Mouse (Mus musculus): ENCODE measurements at regions not wholly inside any gene's neighbourhood (a gene's known extent, or its start where the extent isn't known, plus 50 kb on each side); places are given as distances from the start of the nearest gene placed in this dataset.

GRCm38 (mm10) chr6:117652012-117652411, 189.0 kb upstream of the Zfp637 start:
- H3K36me3 ChIP-seq (ENCODE audit: control insufficient read depth in 1 of 2, insufficient read depth in 2 of 2, low read length in 2 of 2): no peaks in the 10 kb centered on the region
- H3K9ac ChIP-seq (ENCODE audit: control insufficient read depth, low read depth, low read length, poor library complexity, severe bottlenecking): no peak overlapping the region
- no peaks in the 10 kb centered on the region for H3K9me3 ChIP-seq (replicated peaks; ENCODE audit: insufficient read depth, low read length)
- no peak for TF ChIP-seq GATA1 (IDR thresholded peaks at IDR 0.05; ENCODE audit: low read depth, low read length)
- TF ChIP-seq TBP (IDR thresholded peaks at IDR 0.05; ENCODE audit: low read depth, low read length): no peak
- no peak for TF ChIP-seq NRF1 (IDR thresholded peaks at IDR 0.05; ENCODE audit: insufficient read depth, low read depth, low read length, poor library complexity, severe bottlenecking)
- TF ChIP-seq CHD1 (IDR thresholded peaks at IDR 0.05; ENCODE audit: low read depth, low read length): no peak
- TF ChIP-seq JUND (IDR thresholded peaks at IDR 0.05; ENCODE audit: low read depth, low read length): no peak
- TF ChIP-seq ZC3H11A (IDR thresholded peaks at IDR 0.05; ENCODE audit: low read depth, low read length): no peak
- TF ChIP-seq CHD2 (IDR thresholded peaks at IDR 0.05; ENCODE audit: low read length): no peak
- no peak for TF ChIP-seq TAL1 (IDR thresholded peaks at IDR 0.05; ENCODE audit: low read length)
- TF ChIP-seq POLR2A (IDR thresholded peaks at IDR 0.05; ENCODE audit: control insufficient read depth in 1 of 2, insufficient read depth in 1 of 2, low read depth in 1 of 2, low read length in 2 of 2, poor library complexity in 1 of 2): no peak
- no peak for TF ChIP-seq UBTF (IDR thresholded peaks at IDR 0.05; ENCODE audit: borderline replicate concordance, insufficient read depth, low read depth, low read length)
- no peak for TF ChIP-seq MAX (IDR thresholded peaks at IDR 0.05; ENCODE audit: low read length)
- no peak for TF ChIP-seq MYB (IDR thresholded peaks at IDR 0.05; ENCODE audit: low read depth, low read length)
- TF ChIP-seq ZNF384 (IDR thresholded peaks at IDR 0.05; ENCODE audit: low read depth, low read length): no peak
- no peak for TF ChIP-seq ELF1 (IDR thresholded peaks at IDR 0.05; ENCODE audit: low read depth, low read length)
- no peaks in the 10 kb centered on the region for H3K4me1 ChIP-seq (ENCODE audit: control insufficient read depth in 1 of 2, insufficient read depth in 2 of 2, low read length in 2 of 2)
- no peak for DNase-seq (ENCODE audit: low read depth, low spot score)
- no peaks in the 10 kb centered on the region for H3K79me2 ChIP-seq (ENCODE audit: control insufficient read depth, insufficient read depth, low read length, poor library complexity)
- no peak overlapping the region for H3K27ac ChIP-seq (ENCODE audit: control insufficient read depth, low read depth, low read length)
- H3K4me3 ChIP-seq (ENCODE audit: control insufficient read depth in 1 of 2, insufficient read depth in 1 of 2, low read depth in 2 of 2, low read length in 2 of 2): no peak overlapping the region
- no peaks in the 10 kb centered on the region for H3K27me3 ChIP-seq (ENCODE audit: control insufficient read depth in 1 of 2, insufficient read depth in 2 of 2, low read length in 2 of 2)

DNA sequence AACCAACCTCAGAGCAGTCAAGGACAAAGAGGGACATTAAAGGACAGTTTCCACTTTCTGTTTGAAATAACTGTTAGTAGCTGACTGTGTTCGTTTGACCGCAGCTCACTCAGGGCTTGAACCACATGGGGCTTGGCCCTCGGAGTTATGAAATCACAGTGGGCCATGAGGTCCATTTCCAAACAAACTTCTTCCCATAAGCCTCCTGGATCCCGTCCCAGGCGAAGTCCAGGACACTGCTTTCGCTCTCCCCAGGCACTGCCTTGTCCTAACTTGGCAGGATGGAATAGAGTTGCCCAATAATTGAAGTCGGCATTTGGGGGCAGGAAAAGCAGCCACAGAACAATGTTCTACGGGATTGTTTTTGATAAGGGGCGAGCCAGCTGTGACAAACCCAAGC, 188.1 kb upstream of the Zfp637 start:
- no peak overlapping the region for H3K9ac ChIP-seq (ENCODE audit: control insufficient read depth, low read depth, low read length, poor library complexity, severe bottlenecking)
- no peaks in the 10 kb centered on the region for H3K79me2 ChIP-seq (ENCODE audit: control insufficient read depth, insufficient read depth, low read length, poor library complexity)
- DNase-seq (ENCODE audit: low read depth, low spot score): no peak
- H3K27me3 ChIP-seq (ENCODE audit: control insufficient read depth in 1 of 2, insufficient read depth in 2 of 2, low read length in 2 of 2): no peaks in the 10 kb centered on the region
- no peak overlapping the region for H3K4me3 ChIP-seq (ENCODE audit: control insufficient read depth in 1 of 2, insufficient read depth in 1 of 2, low read depth in 2 of 2, low read length in 2 of 2)
- no peaks in the 10 kb centered on the region for H3K4me1 ChIP-seq (ENCODE audit: control insufficient read depth in 1 of 2, insufficient read depth in 2 of 2, low read length in 2 of 2)
- TF ChIP-seq HCFC1 (IDR thresholded peaks at IDR 0.05; ENCODE audit: low read depth, low read length) (no peak), SIN3A (IDR thresholded peaks at IDR 0.05; ENCODE audit: low read length) (no peak), EP300 (IDR thresholded peaks at IDR 0.05; ENCODE audit: low read depth in 1 of 2, low read length in 2 of 2) (no peak), UBTF (IDR thresholded peaks at IDR 0.05; ENCODE audit: borderline replicate concordance, insufficient read depth, low read depth, low read length) (no peak), ELF1 (IDR thresholded peaks at IDR 0.05; ENCODE audit: low read depth, low read length) (no peak), MAFK (IDR thresholded peaks at IDR 0.05; ENCODE audit: borderline replicate concordance, low read depth, low read length) (no peak), POLR2A (IDR thresholded peaks at IDR 0.05; ENCODE audit: control insufficient read depth in 1 of 2, insufficient read depth in 1 of 2, low read depth in 1 of 2, low read length in 2 of 2, poor library complexity in 1 of 2) (no peak), MYC (IDR thresholded peaks at IDR 0.05; ENCODE audit: low read depth, low read length) (no peak), GABPA (IDR thresholded peaks at IDR 0.05; ENCODE audit: low read depth, low read length) (no peak), TCF12 (IDR thresholded peaks at IDR 0.05; ENCODE audit: low read depth, low read length) (no peak), NRF1 (IDR thresholded peaks at IDR 0.05; ENCODE audit: insufficient read depth, low read depth, low read length, poor library complexity, severe bottlenecking) (no peak)
- no peak overlapping the region for H3K27ac ChIP-seq (ENCODE audit: control insufficient read depth, low read depth, low read length)
- no peaks in the 10 kb centered on the region for H3K9me3 ChIP-seq (replicated peaks; ENCODE audit: insufficient read depth, low read length)
- H3K36me3 ChIP-seq (ENCODE audit: control insufficient read depth in 1 of 2, insufficient read depth in 2 of 2, low read length in 2 of 2): no peaks in the 10 kb centered on the region
